Mouse (Mus musculus): ENCODE results near the gene Rnf212b.

- TF ChIP-seq CTCF (IDR thresholded peaks at IDR 0.05; ENCODE audit: low read depth): no peak
- TF ChIP-seq EP300 (IDR thresholded peaks at IDR 0.05; ENCODE audit: low read depth): no peak
Observed at GRCm38 (mm10) chr14:54796760-54797159, 17.2 kb upstream of the Rnf212b start.
